ENCODE assay signal across 9 mouse cellular contexts in the genomic region with DNA sequence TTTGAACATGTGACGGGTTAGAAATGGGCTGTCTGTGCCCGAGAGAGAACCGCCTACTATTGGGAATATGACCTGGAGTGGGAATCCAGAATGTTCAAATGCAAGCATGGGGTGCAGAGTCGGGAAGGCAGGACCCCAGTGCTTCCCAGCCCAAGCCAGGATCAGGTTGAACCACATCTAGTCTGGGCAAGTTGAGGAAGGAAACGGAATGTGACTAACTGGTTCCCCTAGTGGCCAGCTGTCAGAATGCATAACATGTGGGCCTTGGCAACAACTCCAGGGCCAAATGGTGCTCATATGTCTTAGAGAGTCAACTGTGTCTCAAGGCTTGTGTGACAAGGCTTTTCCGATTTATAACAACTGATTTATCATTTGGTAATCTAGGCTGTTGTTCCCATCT.
DNase-seq lines count a peak whose midpoint lies in the region; ATAC-seq and TF ChIP-seq lines count a peak whose summit lies in the region.
"Had no signal": no experiment of that assay in that cellular context is flagged by ENCODE, and none has a peak within 500 bp of the region (broad histone marks: within the 10 kb centered on the region; RNA-seq: fewer than 3 reads in every experiment).

No protein-coding gene starts in this region.

- H3K9me3 ChIP-seq in liver, postnatal 0 days (ENCODE audit: low read length): no peaks in the 10 kb centered on the region
- H3K9me3 ChIP-seq in liver, embryonic 12.5 days (replicated peaks): no peaks in the 10 kb centered on the region
- H3K9me3 ChIP-seq in embryonic facial prominence, embryonic 14.5 days (ENCODE audit: control insufficient read depth, low read length): no peaks in the 10 kb centered on the region
- H3K9me3 ChIP-seq: neural tube, embryonic 12.5 days had no signal

- peak; percentile 68 for TF ChIP-seq CTCF in liver, postnatal 0 days (IDR thresholded peaks at IDR 0.05; ENCODE audit: low read depth)

- WGBS in liver, postnatal 0 days (ENCODE audit: insufficient replicate concordance): 72% methylated on average over 6 of the region's 6 CpGs
- 53% methylated on average over 6 of the region's 6 CpGs for WGBS in liver, embryonic 12.5 days (ENCODE audit: insufficient replicate concordance)
- WGBS in embryonic facial prominence, embryonic 14.5 days: 57% methylated on average over 6 of the region's 6 CpGs

- no peak overlapping the region for H3K4me2 ChIP-seq in liver, postnatal 0 days (ENCODE audit: low read depth, low read length)
- H3K4me2 ChIP-seq in liver, embryonic 12.5 days: no peak overlapping the region
- no peak overlapping the region for H3K4me2 ChIP-seq in embryonic facial prominence, embryonic 14.5 days (ENCODE audit: low read depth, low read length)
- H3K4me2 ChIP-seq: neural tube, embryonic 12.5 days had no signal

- H3K27ac ChIP-seq in liver, postnatal 0 days (ENCODE audit: low read depth): no peak overlapping the region
- no peak overlapping the region for H3K27ac ChIP-seq in liver, embryonic 12.5 days
- H3K27ac ChIP-seq in embryonic facial prominence, embryonic 14.5 days (replicated peaks; ENCODE audit: low read depth, low read length): no peak overlapping the region
- H3K27ac ChIP-seq: neural tube, embryonic 12.5 days had no signal

- H3K36me3 ChIP-seq in liver, postnatal 0 days (replicated peaks; ENCODE audit: insufficient read depth, low read length): no peaks in the 10 kb centered on the region
- H3K36me3 ChIP-seq in liver, embryonic 12.5 days: no peaks in the 10 kb centered on the region
- no peaks in the 10 kb centered on the region for H3K36me3 ChIP-seq in embryonic facial prominence, embryonic 14.5 days (ENCODE audit: control insufficient read depth, insufficient read depth, low read length)
- H3K36me3 ChIP-seq: neural tube, embryonic 12.5 days had no signal

- TF ChIP-seq EP300 in liver, postnatal 0 days (IDR thresholded peaks at IDR 0.05; ENCODE audit: low read depth): no peak

- H3K9ac ChIP-seq in liver, postnatal 0 days (replicated peaks): no peak overlapping the region
- H3K9ac ChIP-seq in liver, embryonic 12.5 days: no peak overlapping the region
- no peak overlapping the region for H3K9ac ChIP-seq in embryonic facial prominence, embryonic 14.5 days (ENCODE audit: low read depth, low read length)
- H3K9ac ChIP-seq: neural tube, embryonic 12.5 days had no signal

- no peaks in the 10 kb centered on the region for H3K4me1 ChIP-seq in liver, postnatal 0 days (ENCODE audit: insufficient read depth)
- H3K4me1 ChIP-seq in liver, embryonic 12.5 days: no peaks in the 10 kb centered on the region
- H3K4me1 ChIP-seq in embryonic facial prominence, embryonic 14.5 days (ENCODE audit: control insufficient read depth, insufficient read depth, low read length): no peaks in the 10 kb centered on the region
- H3K4me1 ChIP-seq: neural tube, embryonic 12.5 days had no signal

- H3K27me3 ChIP-seq in liver, postnatal 0 days (ENCODE audit: insufficient read depth, low read length): no peaks in the 10 kb centered on the region
- 0 out of 2 replicates have a peak, but pooled peaks cover 4% of the 10 kb centered on the region for H3K27me3 ChIP-seq in liver, embryonic 12.5 days (replicated peaks)
- H3K27me3 ChIP-seq in embryonic facial prominence, embryonic 14.5 days (replicated peaks; ENCODE audit: control insufficient read depth, insufficient read depth, low read length): no peaks in the 10 kb centered on the region
- H3K27me3 ChIP-seq: neural tube, embryonic 12.5 days had no signal

- ATAC-seq in frontal cortex, adult (ENCODE audit: low TSS enrichment): 0 out of 2 replicates have a peak, but pooled peaks have one; percentile 50
- ATAC-seq in liver, postnatal 0 days: no peak
- ATAC-seq in liver, embryonic 12.5 days: no peak
- ATAC-seq in embryonic facial prominence, embryonic 14.5 days (ENCODE audit: low read depth): no peak

- H3K4me3 ChIP-seq in liver, postnatal 0 days (ENCODE audit: low read depth, low read length): no peak overlapping the region
- H3K4me3 ChIP-seq in liver, embryonic 12.5 days: no peak overlapping the region
- H3K4me3 ChIP-seq in embryonic facial prominence, embryonic 14.5 days (ENCODE audit: low read depth, low read length): no peak overlapping the region
- H3K4me3 ChIP-seq: neural tube, embryonic 12.5 days had no signal

- DNase-seq in frontal cortex, postnatal 10 days (ENCODE audit: low spot score in 2 of 2): no peak
- peak; percentile 30 for DNase-seq in liver, postnatal 0 days
- peak; percentile 59 for DNase-seq in adrenal gland, adult 2 months
- DNase-seq in embryonic facial prominence, embryonic 14.5 days (ENCODE audit: low spot score): peak; percentile 44
- DNase-seq in lung, postnatal 10 days: peak; percentile 75
- DNase-seq in thymus, postnatal 4 days: peak; percentile 83

Comparison
In these comparisons a context has a peak if more than half of its experiments do, and no peak if none do; other contexts are left out.
1. DNase-seq: peak in liver, postnatal 0 days (single experiment), adrenal gland, adult 2 months (single experiment), embryonic facial prominence, embryonic 14.5 days (single experiment), lung, postnatal 10 days (single experiment) and thymus, postnatal 4 days (single experiment); none in frontal cortex, postnatal 10 days (0 of 2).